Mouse (Mus musculus) heart, adult 8-10 months (tissue): ENCODE results near the gene Dok7. TPM values are rescaled to one million over a fixed set of nuclear protein-coding genes. Genes with fewer than 3 reads are reported as not detected.

ENCODE experiments used
- DNase-seq: peaks from one replicate; pipeline ENCODE4 v3.0.0; 2022; ENCODE audit warnings: low spot score
- microRNA-seq: library from miRNA; unstranded; fragments of <30 nt; microRNA quantifications from one replicate; pipeline ENCODE4 v1.2.0, GENCODE M21; 2022
- total RNA-seq, 4 experiments: library from RNA; stranded (reverse); gene quantifications; 2 replicates each; pipeline ENCODE4 v1.2.4; 2022

Gene Dok7
- total RNA-seq, 4 experiments from 2014 or later, result 32.2 to 42.1 (median 39.8) TPM

DNA sequence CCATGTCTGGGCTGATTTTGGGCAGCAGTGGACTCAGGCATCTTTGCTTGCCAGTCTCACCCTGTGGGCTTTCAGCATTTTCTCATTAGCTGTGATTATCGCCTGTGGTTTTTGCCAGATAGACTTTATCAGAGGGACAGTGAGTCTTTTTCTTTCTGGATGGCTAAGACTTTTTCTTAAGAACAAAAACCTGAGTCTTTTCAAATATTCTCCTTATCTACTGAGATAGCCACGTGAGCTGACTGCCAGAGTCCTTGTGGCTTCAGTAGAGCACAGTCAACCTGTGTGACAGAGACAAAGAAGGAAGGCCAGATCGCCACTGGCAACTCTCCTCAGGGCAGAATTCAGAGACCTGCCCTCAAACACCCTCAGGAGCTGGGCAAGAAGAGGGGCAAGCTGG, 61.1 kb downstream of the Dok7 start:
- DNase-seq, result no peak

DNA sequence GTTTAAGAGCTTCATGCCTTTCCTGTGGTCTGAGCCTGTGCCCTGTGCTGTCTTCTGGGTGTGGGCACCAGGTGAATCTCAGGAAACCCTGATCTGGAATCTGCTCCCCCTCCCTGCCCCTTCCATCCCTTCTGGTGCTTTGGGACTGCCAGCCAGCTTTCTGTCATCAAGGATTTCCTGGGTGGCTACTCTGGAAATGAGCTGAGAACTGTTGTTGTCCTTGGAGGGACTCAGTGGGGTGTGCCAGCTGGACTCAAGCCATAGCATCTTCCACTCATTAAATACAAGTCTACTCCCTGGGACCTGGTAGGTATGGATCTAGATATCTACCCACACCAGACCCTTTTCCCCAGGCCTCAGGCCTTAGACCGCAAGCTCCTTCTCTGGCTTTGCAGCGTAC, 61.9 kb downstream of the Dok7 start:
- no peak for DNase-seq

DNA sequence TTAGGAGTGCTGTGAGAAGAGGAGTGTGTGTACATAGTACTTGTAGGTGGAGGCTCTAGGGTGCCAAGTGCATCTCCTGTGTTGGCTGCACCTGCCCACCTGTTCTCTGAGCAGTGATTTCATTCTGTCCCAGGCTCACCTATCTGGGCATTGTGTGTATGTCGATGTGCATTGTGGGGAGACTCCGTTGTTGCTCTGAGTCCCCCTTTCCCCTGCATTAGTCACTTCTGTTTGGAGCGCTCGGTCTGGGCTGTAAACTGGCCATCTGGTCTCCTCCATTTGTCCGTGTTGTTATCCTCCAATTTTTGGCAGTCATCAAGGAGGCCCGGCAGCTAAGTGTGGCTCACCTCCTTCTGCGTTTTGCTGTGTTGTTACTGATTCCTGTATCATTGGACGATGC, 63.5 kb downstream of the Dok7 start:
- no peak for DNase-seq

DNA sequence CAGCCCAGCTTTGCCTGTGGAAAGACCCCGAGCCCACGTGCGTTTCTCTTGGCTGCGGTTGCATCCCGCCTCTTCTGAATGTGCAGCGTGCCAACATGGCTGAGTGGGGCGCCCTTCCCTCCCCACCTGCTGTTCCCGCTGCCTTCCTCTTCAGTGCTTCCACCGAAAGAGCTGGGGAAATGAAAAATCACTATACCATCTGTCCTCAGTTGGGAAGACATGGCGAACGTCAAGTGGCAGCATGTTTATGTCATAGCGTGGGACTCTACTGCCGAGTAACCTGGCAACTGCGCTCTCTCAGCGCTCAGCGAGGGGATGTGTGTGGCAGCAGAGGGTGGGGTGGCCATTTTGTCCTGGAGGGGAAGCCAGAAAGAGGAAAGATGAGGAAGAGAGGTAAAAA, 72.6 kb downstream of the Dok7 start:
- no peak for DNase-seq

DNA sequence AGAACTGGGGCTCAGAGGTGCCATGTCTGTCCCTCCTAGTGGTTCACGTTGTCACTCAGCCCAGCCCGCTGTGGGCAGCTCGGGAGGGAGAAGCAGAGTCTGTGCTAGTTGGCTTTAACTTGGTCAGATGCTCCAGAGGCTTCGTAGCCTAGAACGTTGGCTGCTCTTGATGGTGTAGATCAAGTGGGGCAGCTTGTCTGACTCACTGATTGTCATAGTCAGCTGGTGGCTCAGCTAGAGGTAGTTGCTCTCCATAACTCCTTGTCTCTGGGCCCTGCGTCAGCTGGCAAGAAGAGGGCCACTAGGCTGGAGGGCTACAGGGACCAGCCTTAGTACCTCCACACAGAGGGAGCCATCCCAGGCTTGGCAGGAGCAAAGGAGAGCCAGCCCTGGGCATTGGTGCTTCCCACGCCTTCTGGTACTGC, 73.2 kb downstream of the Dok7 start:
- no peak for DNase-seq

DNA sequence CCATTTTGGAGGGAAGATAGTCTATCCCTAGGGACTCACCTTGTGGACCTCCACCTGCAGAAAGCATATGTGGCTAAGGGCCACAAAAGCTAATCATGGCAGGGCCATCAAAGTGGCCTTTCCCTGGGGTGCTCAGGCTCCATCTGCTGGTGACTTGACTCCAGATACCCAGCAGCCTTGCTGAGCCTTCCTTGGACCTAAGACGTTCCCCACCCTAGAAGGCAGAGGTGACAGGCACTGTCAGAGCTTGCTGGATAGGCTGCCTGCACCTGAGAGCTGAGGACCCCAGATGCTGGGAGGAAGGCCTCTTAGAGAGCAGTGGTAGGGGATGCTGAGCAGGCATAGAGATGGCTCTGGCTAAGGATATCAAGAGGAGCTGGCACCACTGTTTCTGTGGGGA, 74.7 kb downstream of the Dok7 start:
- no peak for DNase-seq

DNA sequence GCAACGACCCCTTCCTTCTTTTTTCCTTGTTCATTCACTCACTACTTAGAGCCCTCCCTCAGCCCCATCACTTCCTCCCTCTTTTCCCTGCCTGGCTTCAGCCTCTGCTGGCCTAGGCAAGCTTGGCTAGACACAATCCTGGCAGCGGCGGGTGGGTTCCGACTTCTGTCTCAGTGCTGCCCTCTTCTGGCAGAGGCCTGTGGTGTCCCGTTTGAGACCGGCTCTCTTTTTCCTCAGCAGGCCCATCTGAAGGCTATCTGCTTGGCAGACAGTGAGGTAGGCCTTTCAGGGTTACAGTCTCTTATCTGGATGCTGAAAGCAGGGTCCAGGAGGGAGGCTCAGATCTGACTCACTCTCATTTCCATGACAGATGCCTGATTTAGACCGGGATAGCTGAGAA, 75.2 kb downstream of the Dok7 start:
- peak; percentile 82 for DNase-seq

DNA sequence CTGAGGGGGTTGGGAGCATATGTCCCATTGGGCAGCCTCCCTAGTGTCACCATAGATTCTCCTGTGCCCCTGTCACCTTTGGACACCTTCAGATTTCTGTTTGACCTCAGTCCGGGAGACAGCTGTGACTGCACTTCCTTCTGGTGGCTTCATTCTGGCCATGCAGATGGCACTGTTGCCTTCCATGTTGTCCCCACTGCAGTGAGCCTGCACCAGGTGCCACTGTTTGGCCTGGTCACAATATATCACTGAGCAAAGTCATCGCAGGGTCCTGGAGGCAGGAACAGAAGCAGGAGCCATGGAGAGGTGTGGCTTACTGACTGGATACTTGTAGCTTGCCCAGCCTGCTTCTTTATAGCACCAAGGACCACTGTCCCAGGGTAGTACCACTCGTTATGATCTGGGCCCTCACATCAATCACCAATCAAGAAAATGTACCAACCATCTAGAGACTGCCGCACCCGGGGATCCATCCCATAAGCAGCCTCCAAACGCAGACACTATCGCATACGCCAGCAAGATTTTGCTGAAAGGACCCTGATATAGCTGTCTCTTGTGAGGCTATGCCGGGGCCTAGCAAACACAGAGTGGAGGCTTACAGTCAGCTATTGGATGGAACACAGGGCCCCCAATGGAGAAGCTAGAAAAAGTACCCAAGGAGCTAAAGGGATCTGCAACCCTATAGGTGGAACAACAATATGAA, 75.9 kb downstream of the Dok7 start:
- DNase-seq, result no peak

DNA sequence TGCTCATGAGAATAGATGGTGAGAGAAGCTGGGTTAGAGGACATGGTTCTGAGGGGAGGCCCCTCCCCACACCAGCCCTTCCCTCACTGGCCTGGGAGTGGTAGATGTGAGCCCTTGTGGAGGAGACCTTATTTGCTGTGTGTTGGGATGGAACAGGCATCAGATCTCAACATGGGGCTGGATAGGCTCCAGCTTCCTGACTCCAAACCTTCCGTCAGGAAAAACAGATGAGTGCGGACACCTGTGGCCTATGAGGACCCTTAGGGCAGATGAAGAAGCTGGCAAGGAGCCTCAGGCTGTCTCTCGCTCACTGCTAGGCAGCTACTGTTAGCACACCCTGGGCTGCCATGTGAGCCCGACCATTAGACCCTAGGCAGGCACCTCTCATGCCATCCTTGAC, 76.9 kb downstream of the Dok7 start:
- no peak for DNase-seq

DNA sequence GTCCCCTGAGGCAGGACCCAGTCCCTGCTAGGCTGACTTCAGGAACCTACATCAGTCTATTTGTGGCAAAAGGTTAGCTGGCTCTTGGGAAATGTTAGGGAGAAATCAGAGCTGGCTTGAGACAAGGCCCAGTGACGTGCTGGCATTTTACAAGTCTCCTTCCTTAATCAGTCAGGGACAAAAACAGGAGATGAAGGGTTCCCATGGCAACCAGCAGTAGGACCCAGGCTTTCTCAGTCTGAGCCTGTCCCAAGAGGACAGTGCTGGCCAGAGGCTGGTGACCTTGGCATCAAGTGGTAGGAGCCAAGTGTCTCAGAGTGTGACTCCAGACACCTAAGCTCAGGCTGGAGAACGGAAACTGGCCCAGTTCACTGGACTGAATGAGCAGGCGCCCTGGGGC, 77.7 kb downstream of the Dok7 start:
- no peak for DNase-seq

DNA sequence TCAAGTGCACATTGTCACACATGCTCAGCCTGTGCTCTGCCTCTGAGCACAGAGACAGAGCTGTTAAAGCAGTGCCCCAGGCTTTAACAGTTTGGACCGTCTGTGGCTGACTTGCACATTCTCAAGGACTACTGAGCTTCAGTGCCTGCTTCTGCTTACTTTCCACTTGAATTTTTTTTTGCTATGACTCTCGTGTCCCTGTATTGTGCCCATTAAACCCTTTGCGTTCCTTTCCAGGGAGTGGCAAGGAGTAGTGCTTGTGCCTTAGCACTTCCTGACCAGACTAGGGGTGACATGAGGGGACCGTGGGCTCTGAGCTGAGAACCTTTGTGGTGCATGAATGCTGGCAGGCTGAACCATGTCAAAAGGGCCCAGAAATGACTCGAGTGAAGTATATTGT, 79.3 kb downstream of the Dok7 start:
- no peak for DNase-seq

Small RNA genes within 50 kb of the gene (microRNA-seq; reads per million reads assigned to microRNA genes)
- 9.5 reads per million, percentile 24 among the genes with 10 or more reads in this experiment for gene Mir3097

Other genes starting within 250 kb of the Dok7 start
- gene Msantd1, start 148.8 kb upstream of the Dok7 start, total RNA-seq, result under 1 TPM; 0.16 to 0.72 (median 0.50) TPM
- 10 to 100 TPM; 14.3 to 18.7 (median 17.6) TPM for gene Rgs12, start 107.3 kb upstream of the Dok7 start, total RNA-seq
- gene Hgfac, start 15.3 kb upstream of the Dok7 start, total RNA-seq, result under 1 TPM; 0.26 to 0.75 (median 0.47) TPM
- 10 to 100 TPM; 40.6 to 55.8 (median 48.3) TPM for gene Lrpap1, start 49.0 kb downstream of the Dok7 start, total RNA-seq
- under 1 TPM; 0.41 to 0.79 (median 0.58) TPM for gene Adra2c, start 221.6 kb downstream of the Dok7 start, total RNA-seq